Mouse (Mus musculus) C2C12 (cell line): ENCODE measurements around the gene Slc39a9. TPM values are rescaled to one million over a fixed set of nuclear protein-coding genes. Genes with fewer than 3 reads are reported as not detected.

Experiments used
- H3K27me3 ChIP-seq: one replicate; pipeline ENCODE4 v1.6.1; 2011; ENCODE audit not compliant: control insufficient read depth, insufficient read depth, insufficient read length
- H3K36me3 ChIP-seq: one replicate; pipeline ENCODE4 v1.6.1; 2011; ENCODE audit not compliant: control insufficient read depth, insufficient read depth
- H3K4me3 ChIP-seq: one replicate; pipeline ENCODE4 v1.5.1; 2011; ENCODE audit warnings: mild to moderate bottlenecking, control low read depth; ENCODE audit not compliant: poor library complexity, insufficient read depth, severe bottlenecking
- H3K79me2 ChIP-seq: one replicate; pipeline ENCODE4 v1.6.1; 2011; ENCODE audit not compliant: control insufficient read depth, insufficient read depth
- H3K79me3 ChIP-seq: one replicate; pipeline ENCODE4 v1.6.1; 2011; ENCODE audit warnings: low read depth, control low read depth
- H3ac ChIP-seq: one replicate; pipeline ENCODE3; 2011; ENCODE audit warnings: low read depth; ENCODE audit not compliant: control insufficient read depth, insufficient read length
- CEBPB ChIP-seq: IDR thresholded peaks from one replicate; pipeline ENCODE4 v1.6.1; 2011; ENCODE audit warnings: low read depth, mild to moderate bottlenecking, control low read depth, moderate library complexity
- CTCF ChIP-seq: IDR thresholded peaks from one replicate; pipeline ENCODE4 v1.5.1; 2011; ENCODE audit not compliant: control insufficient read depth, insufficient read depth, insufficient read length
- FOSL1 ChIP-seq: IDR thresholded peaks from one replicate; pipeline ENCODE4 v1.8.0; 2011; ENCODE audit warnings: mild to moderate bottlenecking, low read length; ENCODE audit not compliant: poor library complexity, insufficient read depth, severe bottlenecking
- MAX ChIP-seq: IDR thresholded peaks from one replicate; pipeline ENCODE4 v1.6.1; 2011; ENCODE audit warnings: mild to moderate bottlenecking, control low read depth
- MYOD1 ChIP-seq: IDR thresholded peaks from one replicate; pipeline ENCODE4 v1.6.1; 2011; ENCODE audit warnings: low read depth; ENCODE audit not compliant: control insufficient read depth, insufficient read length
- MYOG ChIP-seq: IDR thresholded peaks from one replicate; pipeline ENCODE4 v1.6.1; 2011; ENCODE audit not compliant: control insufficient read depth, insufficient read length; ENCODE audit errors: extremely low read depth
- USF1 ChIP-seq: IDR thresholded peaks from one replicate; pipeline ENCODE4 v1.6.1; 2011; ENCODE audit warnings: low read depth, mild to moderate bottlenecking, control low read depth, moderate library complexity
- polyA plus RNA-seq: library from polyadenylated mRNA; unstranded; fragments of >200 nt; fragmentation: generic; extraction: Trizol; gene quantifications from one replicate; pipeline ENCODE4 v1.2.1, GENCODE M21; 2012; ENCODE audit warnings: missing spikeins

The Slc39a9 gene
- polyA plus RNA-seq, 1 experiment: 12.8 TPM

GRCm38 (mm10) chr12:80692269-80692972, 48.7 kb downstream of the Slc39a9 start, which contains the start of gene Plekhd1:
Gene Plekhd1 (plus strand): TSS chr12:80692591.
- peaks cover 53% of the 10 kb centered on the region for H3K27me3 ChIP-seq
- TF ChIP-seq USF1: no peak
- TF ChIP-seq CTCF: no peak
- TF ChIP-seq MYOG: no peak
- no peak for TF ChIP-seq FOSL1
- TF ChIP-seq MYOD1: no peak
- no peak for TF ChIP-seq CEBPB
- no peak for TF ChIP-seq MAX
- no peaks in the 10 kb centered on the region for H3K79me3 ChIP-seq
- no peak within 1 kb of the TSS for H3K4me3 ChIP-seq
- no peak within 1 kb of the TSS for H3ac ChIP-seq
- H3K36me3 ChIP-seq: no peaks in the 10 kb centered on the region
- H3K79me2 ChIP-seq: no peaks in the 10 kb centered on the region

GRCm38 (mm10) chr12:80693700-80694099, 50.0 kb downstream of the Slc39a9 start:
- no peak for TF ChIP-seq MYOG
- TF ChIP-seq FOSL1: no peak
- no peak for TF ChIP-seq CEBPB
- no peak for TF ChIP-seq CTCF
- no peak for TF ChIP-seq MYOD1
- TF ChIP-seq USF1: no peak
- TF ChIP-seq MAX: no peak
- H3K79me3 ChIP-seq: no peaks in the 10 kb centered on the region
- peaks cover 47% of the 10 kb centered on the region for H3K27me3 ChIP-seq
- H3K36me3 ChIP-seq: no peaks in the 10 kb centered on the region
- no peak overlapping the region for H3K4me3 ChIP-seq
- no peaks in the 10 kb centered on the region for H3K79me2 ChIP-seq
- no peak overlapping the region for H3ac ChIP-seq

GRCm38 (mm10) chr12:80695004-80695403, 51.3 kb downstream of the Slc39a9 start:
- H3K79me2 ChIP-seq: no peaks in the 10 kb centered on the region
- H3K79me3 ChIP-seq: no peaks in the 10 kb centered on the region
- peaks cover 53% of the 10 kb centered on the region for H3K27me3 ChIP-seq
- no peaks in the 10 kb centered on the region for H3K36me3 ChIP-seq
- no peak for TF ChIP-seq CEBPB
- H3ac ChIP-seq: no peak overlapping the region
- H3K4me3 ChIP-seq: no peak overlapping the region

GRCm38 (mm10) chr12:80698526-80699143, 55.0 kb downstream of the Slc39a9 start:
- peaks cover 44% of the 10 kb centered on the region for H3K27me3 ChIP-seq
- TF ChIP-seq MYOD1: no peak
- no peak for TF ChIP-seq MAX
- no peak for TF ChIP-seq FOSL1
- no peak for TF ChIP-seq CTCF
- H3K4me3 ChIP-seq: no peak overlapping the region
- H3K79me2 ChIP-seq: no peaks in the 10 kb centered on the region
- no peaks in the 10 kb centered on the region for H3K79me3 ChIP-seq
- no peaks in the 10 kb centered on the region for H3K36me3 ChIP-seq
- H3ac ChIP-seq: no peak overlapping the region

- no peak for TF ChIP-seq USF1
- no peak for TF ChIP-seq CEBPB
- no peak for TF ChIP-seq MAX
- TF ChIP-seq MYOD1: no peak
- TF ChIP-seq FOSL1: no peak
- TF ChIP-seq CTCF: no peak
- TF ChIP-seq MYOG: no peak
- Histone ChIP-seq H3K27me3 (peaks cover 43% of the 10 kb centered on the region), H3K79me2 (no peaks in the 10 kb centered on the region), H3K36me3 (no peaks in the 10 kb centered on the region), H3K79me3 (no peaks in the 10 kb centered on the region), H3K4me3 (no peak overlapping the region), H3ac (no peak overlapping the region)
These were observed 55.5 kb downstream of the Slc39a9 start for GRCm38 (mm10) chr12:80699144-80699531.

GRCm38 (mm10) chr12:80701332-80701731, 57.6 kb downstream of the Slc39a9 start:
- no peaks in the 10 kb centered on the region for H3K79me3 ChIP-seq
- no peak for TF ChIP-seq MYOD1
- no peak for TF ChIP-seq CTCF
- TF ChIP-seq MAX: no peak
- no peak for TF ChIP-seq FOSL1
- TF ChIP-seq MYOG: no peak
- TF ChIP-seq USF1: no peak
- no peak for TF ChIP-seq CEBPB
- no peak overlapping the region for H3ac ChIP-seq
- no peaks in the 10 kb centered on the region for H3K79me2 ChIP-seq
- peaks cover 47% of the 10 kb centered on the region for H3K27me3 ChIP-seq
- H3K4me3 ChIP-seq: no peak overlapping the region
- H3K36me3 ChIP-seq: no peaks in the 10 kb centered on the region
